Mouse (Mus musculus) forebrain, embryonic 14.5 days (tissue): ENCODE data around the gene Zfp598. TPM values are rescaled to one million over a fixed set of nuclear protein-coding genes. Genes with fewer than 3 reads are reported as not detected.
"Not testable (repeated sequence)": the region's sequence is repeated elsewhere in the genome, so short reads cannot be mapped to it uniquely, and the experiment has no call there.

Experiments used
- ATAC-seq: fragments of 200-750 bp; cut with Nextera tagmentation; 2 replicates; pipeline ENCODE4 v1.8.0; 2017; ENCODE audit warnings: mild to moderate bottlenecking, moderate library complexity
- DNase-seq: peaks from one replicate; pipeline ENCODE4 v3.0.0-alpha.2; 2015; ENCODE audit warnings: low spot score
- H3K27ac ChIP-seq: fragments of 300-500 bp; sonication (generic); 2 replicates; pipeline ENCODE4 v1.5.1; 2014; ENCODE audit warnings: low read depth, mild to moderate bottlenecking, control low read depth, low read length, moderate library complexity
- H3K27me3 ChIP-seq: fragments of 300-500 bp; sonication (generic); replicated peaks from 2 replicates; pipeline ENCODE4 v1.6.1; 2014; ENCODE audit warnings: low read length, control low read depth, mixed read lengths; ENCODE audit not compliant: control insufficient read depth, insufficient read depth
- H3K36me3 ChIP-seq: fragments of 300-500 bp; sonication (generic); 2 replicates; pipeline ENCODE4 v1.6.1; 2014; ENCODE audit warnings: low read length, control low read depth; ENCODE audit not compliant: control insufficient read depth, insufficient read depth
- H3K4me1 ChIP-seq: fragments of 300-500 bp; sonication (generic); 2 replicates; pipeline ENCODE4 v1.6.1; 2014; ENCODE audit warnings: antibody characterized with exemption, low read length, control low read depth; ENCODE audit not compliant: control insufficient read depth, insufficient read depth
- H3K4me2 ChIP-seq: fragments of 300-500 bp; sonication (generic); 2 replicates; pipeline ENCODE4 v1.6.1; 2014; ENCODE audit warnings: mild to moderate bottlenecking, control low read depth, low read length
- H3K4me3 ChIP-seq: fragments of 300-500 bp; sonication (generic); 2 replicates; pipeline ENCODE4 v1.5.1; 2014; ENCODE audit warnings: low read depth, low read length, control low read depth
- H3K9ac ChIP-seq: fragments of 300-500 bp; sonication (generic); 2 replicates; pipeline ENCODE4 v1.6.1; 2014; ENCODE audit warnings: mild to moderate bottlenecking, low read length, control low read depth, moderate library complexity
- H3K9me3 ChIP-seq: fragments of 300-500 bp; sonication (generic); replicated peaks from 2 replicates; pipeline ENCODE4 v1.6.1; 2016; ENCODE audit warnings: low read length, control low read depth, mixed read lengths; ENCODE audit not compliant: control insufficient read depth
- WGBS: fragments of 180-500 bp; shearing (Covaris S2); extraction: QIAGEN DNeasy Blood & Tissue Kit; methylation state at CpG from one replicate; pipeline ENCODE4 v1.1.7; 2014; 5-methylcytosine and 5-hydroxymethylcytosine counted together
- polyA plus RNA-seq: library from polyadenylated mRNA; unstranded; fragments of >200 nt; fragmentation: Nextera tagmentation; extraction: Ambion mirVana; gene quantifications from 2 replicates; pipeline ENCODE4 v1.2.1, GENCODE M21; 2014

Zfp598 gene
- polyA plus RNA-seq, 1 experiment from 2014 or later, result 14.9 TPM

DNA sequence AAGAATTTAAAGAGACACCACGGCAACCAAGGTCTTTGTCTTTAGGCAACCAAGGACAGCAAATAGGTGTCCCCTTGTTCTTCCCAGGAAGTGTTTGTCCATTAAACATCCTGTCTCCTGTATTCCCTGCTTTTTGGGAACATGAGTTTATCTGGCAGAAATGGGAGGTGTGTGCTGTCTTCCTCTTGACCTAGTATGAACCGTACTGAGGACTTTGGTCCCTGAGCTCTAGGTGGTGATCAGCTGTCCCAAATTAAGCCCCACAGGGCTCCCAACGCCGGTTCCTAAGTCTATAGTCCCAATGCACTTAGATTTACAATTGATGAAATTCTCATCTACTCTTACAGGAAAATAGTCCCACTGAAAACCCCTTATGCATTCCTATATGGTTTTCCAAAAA, 18.7 kb upstream of the Zfp598 start:
- H3K9ac ChIP-seq, result no peak overlapping the region
- no peak overlapping the region for H3K4me2 ChIP-seq
- H3K27ac ChIP-seq, result no peak overlapping the region
- DNase-seq (no peak), ATAC-seq (no peak)
- 80% methylated on average over 4 of the region's 4 CpGs for WGBS
- no peak overlapping the region for H3K4me3 ChIP-seq
- H3K9me3 ChIP-seq, result no peaks in the 10 kb centered on the region
- no peaks in the 10 kb centered on the region for H3K36me3 ChIP-seq
- H3K4me1 ChIP-seq, result peaks cover 3% of the 10 kb centered on the region
- peaks cover 11% of the 10 kb centered on the region for H3K27me3 ChIP-seq

DNA sequence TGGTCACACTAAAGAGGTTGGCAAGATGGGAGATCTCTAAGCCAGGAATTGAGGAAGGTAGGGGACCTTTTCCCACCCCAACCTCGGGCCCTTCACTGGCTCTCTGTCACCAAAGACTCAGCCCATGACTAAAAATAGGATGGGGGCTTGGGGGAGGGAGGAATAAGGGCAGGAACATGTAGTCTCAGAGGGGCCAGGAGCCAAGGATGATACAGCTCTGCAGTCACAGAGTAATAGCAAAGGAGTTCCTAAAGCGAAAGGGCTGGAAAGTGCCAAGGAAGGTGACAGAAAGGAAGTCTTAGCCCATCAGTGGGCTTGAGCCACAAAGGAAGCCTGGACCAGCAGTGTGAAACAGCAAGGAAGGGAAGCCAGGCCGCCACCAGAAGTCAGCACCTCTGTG, 17.7 kb upstream of the Zfp598 start:
- Histone ChIP-seq H3K9me3 (no peaks in the 10 kb centered on the region), H3K4me3 (no peak overlapping the region), H3K4me1 (peaks cover 3% of the 10 kb centered on the region), H3K27me3 (peaks cover 17% of the 10 kb centered on the region), H3K4me2 (no peak overlapping the region), H3K36me3 (no peaks in the 10 kb centered on the region), H3K27ac (no peak overlapping the region), H3K9ac (no peak overlapping the region)
- no peak for DNase-seq
- WGBS, result 72% methylated on average over 3 of the region's 3 CpGs
- no peak for ATAC-seq

DNA sequence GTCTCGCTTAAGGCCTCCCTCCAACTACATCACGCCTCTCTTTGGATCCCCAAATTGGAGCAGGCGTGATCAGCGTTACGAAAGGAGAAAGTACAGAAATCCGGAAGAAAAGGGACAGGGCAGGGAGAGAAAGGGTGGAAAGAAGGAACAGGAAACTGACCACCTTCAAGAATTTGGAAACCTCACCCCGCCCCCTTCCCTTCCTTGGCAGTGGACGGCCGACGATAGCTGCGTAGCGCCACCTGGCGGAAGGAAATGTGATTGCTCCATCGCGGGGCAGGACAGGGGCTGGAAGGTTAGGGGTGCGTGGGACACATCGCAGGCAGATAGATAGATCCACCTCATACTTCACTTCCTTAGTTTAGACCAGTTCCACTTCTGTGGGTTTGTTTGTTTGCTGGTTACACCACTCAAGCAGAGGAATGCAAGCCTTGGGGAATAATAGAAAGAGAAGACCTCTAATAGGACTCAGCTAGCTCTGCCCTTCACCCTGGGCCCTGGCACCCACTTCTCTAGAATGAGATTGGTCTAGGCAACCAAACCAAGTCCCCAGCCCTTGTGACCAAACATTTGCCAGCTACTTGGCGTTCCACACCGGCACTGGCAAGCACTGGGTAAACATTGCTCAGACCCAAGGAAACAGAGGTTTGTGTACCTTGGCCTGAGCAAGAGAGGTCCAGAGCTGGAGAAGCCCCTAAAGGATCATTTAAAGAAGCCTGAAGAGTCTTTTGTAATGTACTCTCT, 15.3 kb upstream of the Zfp598 start:
- Histone ChIP-seq H3K4me2 (peak overlapping the region; percentile 44), H3K4me3 (0 out of 2 replicates have a peak overlapping the region, but pooled peaks have one; percentile 8), H3K4me1 (peaks cover 3% of the 10 kb centered on the region), H3K9ac (peak overlapping the region; percentile 29; the same call in 1 of the 2 replicates), H3K9me3 (no peaks in the 10 kb centered on the region), H3K27me3 (peaks cover 39% of the 10 kb centered on the region), H3K27ac (no peak overlapping the region), H3K36me3 (no peaks in the 10 kb centered on the region)
- 0 out of 2 replicates have a peak, but pooled peaks have one; percentile 35 for ATAC-seq
- DNase-seq, result peak; percentile 81
- WGBS, result 4% methylated on average over 19 of the region's 19 CpGs

DNA sequence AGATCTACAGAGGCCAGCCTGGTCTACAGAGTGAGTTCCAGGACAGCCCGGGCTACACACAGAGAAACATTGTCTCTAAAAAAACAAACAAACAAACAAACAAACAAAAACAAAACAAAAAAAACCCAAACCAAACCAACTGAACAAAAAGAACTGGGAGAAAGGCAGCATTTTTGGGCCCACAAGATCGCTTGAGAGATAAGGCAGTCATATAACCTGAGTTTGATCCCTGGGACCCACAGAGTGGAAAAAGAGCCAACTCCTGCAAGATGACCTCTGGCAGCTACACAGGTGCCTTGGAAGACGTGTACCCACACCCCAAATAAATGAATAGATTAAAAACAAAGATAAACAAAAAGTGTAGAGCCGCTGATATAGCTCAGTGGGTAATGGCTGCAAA, 14.5 kb upstream of the Zfp598 start:
- peaks cover 45% of the 10 kb centered on the region for H3K27me3 ChIP-seq
- no peaks in the 10 kb centered on the region for H3K36me3 ChIP-seq
- H3K4me1 ChIP-seq, result no peaks in the 10 kb centered on the region; the same call in 1 of the 2 replicates
- H3K4me3 ChIP-seq, result no peak overlapping the region
- H3K9me3 ChIP-seq, result no peaks in the 10 kb centered on the region
- no peak overlapping the region for H3K4me2 ChIP-seq
- 75% methylated on average over 4 of the region's 4 CpGs for WGBS
- DNase-seq (no peak), ATAC-seq (no peak)
- no peak overlapping the region for H3K9ac ChIP-seq
- no peak overlapping the region for H3K27ac ChIP-seq

DNA sequence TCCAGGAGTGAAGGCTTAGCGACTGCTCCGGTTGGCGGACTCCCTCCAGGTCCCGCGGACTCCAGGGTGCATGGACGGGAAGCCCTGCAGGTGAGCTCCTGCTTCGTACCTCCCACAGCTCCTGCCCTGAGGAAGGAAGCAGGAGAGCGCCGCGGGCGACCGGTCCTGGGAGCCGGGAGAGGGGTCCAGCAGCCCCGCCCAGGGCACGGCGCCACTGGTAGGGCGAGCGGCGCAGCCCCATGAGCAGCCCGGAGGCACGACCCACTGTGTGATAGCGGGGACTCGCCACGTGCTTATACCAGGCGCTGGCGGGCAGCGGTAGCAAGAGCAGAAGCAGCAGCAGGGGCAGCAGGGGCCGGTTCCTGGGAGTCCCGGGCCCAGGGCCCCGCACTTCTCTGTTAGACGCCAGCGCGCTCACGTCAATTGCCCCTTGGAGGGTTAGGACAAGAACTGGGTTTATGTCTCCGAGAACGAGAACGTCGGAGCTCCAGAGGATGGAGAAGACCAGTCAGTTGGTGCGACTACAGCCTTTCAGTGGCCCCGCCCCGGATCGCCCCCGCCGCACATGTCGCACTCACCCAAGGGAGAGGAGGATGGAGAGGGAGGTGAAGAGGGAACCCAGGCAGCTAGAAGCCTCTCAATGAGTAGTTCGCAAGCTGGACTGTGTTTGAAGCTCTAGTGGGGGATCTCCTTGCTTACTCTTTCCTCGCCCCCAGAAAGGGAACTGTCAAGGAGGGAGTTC, 11.3 kb upstream of the Zfp598 start, which contains the start of gene Npw:
Npw (minus strand) TSS at position 441 of the 742 bp plus-strand sequence.
- Histone ChIP-seq H3K9ac (peak within 1 kb of the TSS; percentile 47; the same call in 1 of the 2 replicates), H3K9me3 (no peaks in the 10 kb centered on the region), H3K4me1 (no peaks in the 10 kb centered on the region), H3K27ac (no peak within 1 kb of the TSS), H3K4me3 (peak within 1 kb of the TSS; percentile 23), H3K4me2 (peak within 1 kb of the TSS; percentile 51), H3K27me3 (peaks cover 41% of the 10 kb centered on the region), H3K36me3 (no peaks in the 10 kb centered on the region)
- 0 out of 2 replicates have a peak, but pooled peaks have one; percentile 44 for ATAC-seq
- 2% methylated on average over 47 of the region's 47 CpGs for WGBS
- no peak for DNase-seq

DNA sequence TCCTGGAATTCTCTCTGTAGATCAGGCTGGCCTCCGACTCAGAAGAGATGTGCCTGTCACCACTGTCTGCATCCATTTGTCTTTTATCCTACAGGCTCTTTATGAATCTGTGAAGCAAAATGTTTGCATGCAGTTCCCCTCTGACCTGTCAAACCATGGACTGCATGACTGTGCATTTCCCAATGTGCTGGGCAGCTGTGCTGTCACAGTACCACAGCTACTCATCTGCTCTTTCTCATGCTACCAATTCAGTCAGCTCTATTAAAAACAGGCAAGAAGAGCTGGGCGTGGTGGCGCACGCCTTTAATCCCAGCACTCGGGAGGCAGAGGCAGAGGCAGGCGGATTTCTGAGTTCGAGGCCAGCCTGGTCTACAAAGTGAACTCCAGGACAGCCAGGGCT, 2.5 kb upstream of the Zfp598 start:
- H3K4me3 ChIP-seq, H3K36me3 ChIP-seq, H3K4me2 ChIP-seq, DNase-seq, H3K9me3 ChIP-seq, ATAC-seq, H3K9ac ChIP-seq, H3K27me3 ChIP-seq, H3K27ac ChIP-seq: not testable (repeated sequence)
- H3K4me1 ChIP-seq, result peaks cover 18% of the 10 kb centered on the region
- WGBS, result 75% methylated on average over 7 of the region's 7 CpGs

DNA sequence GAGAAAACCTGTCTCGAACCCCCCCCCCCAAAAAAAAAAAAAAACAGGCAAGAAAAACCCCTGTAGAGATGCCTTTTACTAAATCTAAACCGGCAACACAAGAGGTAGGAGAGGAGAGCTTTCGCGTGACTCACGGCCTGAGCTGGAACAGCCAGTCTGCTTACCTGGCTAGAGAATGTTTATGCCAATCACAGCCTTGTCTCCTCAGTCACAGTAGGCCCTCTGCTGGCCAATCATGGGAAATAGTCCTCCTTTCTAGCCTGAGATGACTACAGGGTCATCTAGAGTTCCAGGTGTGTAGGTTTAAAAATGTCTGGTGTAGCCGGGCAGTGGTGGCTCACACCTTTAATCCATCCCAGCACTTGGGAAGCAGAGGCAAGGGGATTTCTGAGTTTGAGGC, 2.1 kb upstream of the Zfp598 start:
- Histone ChIP-seq H3K4me3 (no peak overlapping the region), H3K27ac (no peak overlapping the region), H3K9ac (no peak overlapping the region), H3K9me3 (no peaks in the 10 kb centered on the region), H3K4me1 (peaks cover 18% of the 10 kb centered on the region), H3K4me2 (no peak overlapping the region), H3K36me3 (no peaks in the 10 kb centered on the region), H3K27me3 (no peaks in the 10 kb centered on the region)
- 36% methylated on average over 6 of the region's 6 CpGs for WGBS
- no peak for ATAC-seq
- peak; percentile 66 for DNase-seq

DNA sequence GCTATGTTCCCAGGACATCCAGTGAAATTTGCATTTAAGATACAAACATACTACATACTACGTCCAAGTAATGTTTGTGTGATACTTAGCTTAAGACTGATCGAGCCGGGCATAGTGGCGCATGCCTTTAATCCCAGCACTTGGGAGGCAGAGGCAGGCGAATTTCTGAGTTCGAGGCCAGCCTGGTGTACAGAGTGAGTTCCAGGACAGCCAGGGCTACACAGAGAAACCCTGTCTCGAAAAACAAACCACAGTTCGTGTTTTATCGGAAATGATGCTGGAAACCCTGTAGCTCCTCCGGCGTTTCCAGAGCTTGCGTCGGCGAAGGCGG, 308 bp upstream of the Zfp598 start:
- peak overlapping the region; percentile 76 for H3K27ac ChIP-seq
- WGBS, result 13% methylated on average over 15 of the region's 15 CpGs
- H3K36me3 ChIP-seq, DNase-seq, H3K27me3 ChIP-seq, H3K9me3 ChIP-seq: not testable (repeated sequence)
- H3K4me1 ChIP-seq, result peaks cover 18% of the 10 kb centered on the region
- peak overlapping the region; percentile 84 for H3K4me2 ChIP-seq
- ATAC-seq, result peak; percentile 43
- H3K9ac ChIP-seq, result peak overlapping the region; percentile 96
- H3K4me3 ChIP-seq, result peak overlapping the region; percentile 96
